Mouse (Mus musculus) gastrocnemius, adult 8-10 months (tissue): ENCODE data around the gene Snx14. TPM values are rescaled to one million over a fixed set of nuclear protein-coding genes. Genes with fewer than 3 reads are reported as not detected.
"Not testable (repeated sequence)": the region's sequence is repeated elsewhere in the genome, so short reads cannot be mapped to it uniquely, and the experiment has no call there.

Experiments
- DNase-seq, 2 experiments: peaks; one replicate each; pipeline ENCODE4 v3.0.0; 2022; ENCODE audit warnings: low spot score in 2 of 2
- total RNA-seq, 4 experiments: library from RNA; stranded (reverse); gene quantifications; 2 replicates each; pipeline ENCODE4 v1.2.4; 2022

Gene Snx14
- total RNA-seq = 10 to 100 TPM; 11.6 to 15.4 (median 13.9) TPM

DNA sequence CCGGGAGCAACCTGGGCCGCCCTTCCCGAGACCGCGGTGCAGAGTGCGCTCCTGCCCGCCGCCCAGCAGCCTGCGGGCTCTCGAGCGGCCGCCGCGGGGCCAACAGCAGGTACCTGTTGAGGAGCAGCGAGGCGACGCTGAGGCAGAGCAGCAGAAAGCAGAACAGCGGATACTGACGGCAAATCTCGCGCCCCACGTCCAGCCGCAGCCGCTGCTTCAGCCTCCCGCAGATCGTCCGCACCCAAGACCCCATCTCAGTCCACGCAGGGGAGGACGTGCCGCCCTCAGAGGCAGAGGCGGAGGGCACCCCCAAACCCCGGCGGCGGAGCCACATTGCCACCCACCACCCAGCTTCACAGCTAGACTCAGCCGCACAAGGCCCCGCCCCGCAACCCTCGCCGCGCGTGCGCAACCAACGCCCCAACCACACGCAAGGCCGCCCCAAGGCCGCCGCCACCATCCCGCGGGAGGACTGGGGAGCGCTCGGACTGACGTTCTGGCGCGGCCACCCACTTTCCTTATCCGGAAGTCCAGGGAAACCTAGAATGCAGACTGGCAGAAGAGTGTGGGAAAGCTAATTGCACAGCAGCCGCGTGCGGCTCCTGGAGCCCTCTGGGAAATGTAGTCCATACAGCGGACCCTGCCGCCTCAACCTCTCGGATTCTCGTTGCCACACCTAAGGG, at the start of gene Snx14:
TSS of gene Snx14 (minus strand) at position 404 of the 683 bp plus-strand sequence.
- DNase-seq = peak; percentile 95

- no peak for DNase-seq
These were observed 45.8 kb upstream of the Snx14 start for GRCm38 (mm10) chr9:88484531-88484930.

GRCm38 (mm10) chr9:88482829-88483396, 44.2 kb upstream of the Snx14 start:
- DNase-seq = peak in 1 of 2 experiments; percentile 80

GRCm38 (mm10) chr9:88482230-88482828, 43.6 kb upstream of the Snx14 start, which contains the start of gene Syncrip:
Syncrip (minus strand) TSS chr9:88482574.
- DNase-seq = peak; percentile 89 to 91

DNA sequence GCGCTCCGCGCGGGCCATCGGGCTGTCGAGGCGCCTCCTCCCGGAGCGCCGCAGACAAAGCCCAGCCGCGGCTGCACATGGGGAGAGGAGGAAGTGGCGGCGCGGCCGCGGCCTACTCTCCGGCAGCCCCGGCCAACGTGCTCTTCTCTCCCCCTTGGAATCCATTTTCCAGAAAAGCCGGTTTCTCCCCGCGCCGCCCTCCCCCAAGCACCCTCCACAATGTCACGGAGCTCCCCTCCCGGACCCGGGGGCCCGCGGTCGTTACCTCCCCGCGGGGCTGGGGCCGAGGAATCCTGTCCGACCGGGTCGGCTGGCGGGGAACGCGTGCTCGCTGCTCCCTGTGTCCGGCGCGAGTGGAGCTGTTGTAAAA, 43.0 kb upstream of the Snx14 start:
- DNase-seq = peak in 1 of 2 experiments; percentile 5

DNA sequence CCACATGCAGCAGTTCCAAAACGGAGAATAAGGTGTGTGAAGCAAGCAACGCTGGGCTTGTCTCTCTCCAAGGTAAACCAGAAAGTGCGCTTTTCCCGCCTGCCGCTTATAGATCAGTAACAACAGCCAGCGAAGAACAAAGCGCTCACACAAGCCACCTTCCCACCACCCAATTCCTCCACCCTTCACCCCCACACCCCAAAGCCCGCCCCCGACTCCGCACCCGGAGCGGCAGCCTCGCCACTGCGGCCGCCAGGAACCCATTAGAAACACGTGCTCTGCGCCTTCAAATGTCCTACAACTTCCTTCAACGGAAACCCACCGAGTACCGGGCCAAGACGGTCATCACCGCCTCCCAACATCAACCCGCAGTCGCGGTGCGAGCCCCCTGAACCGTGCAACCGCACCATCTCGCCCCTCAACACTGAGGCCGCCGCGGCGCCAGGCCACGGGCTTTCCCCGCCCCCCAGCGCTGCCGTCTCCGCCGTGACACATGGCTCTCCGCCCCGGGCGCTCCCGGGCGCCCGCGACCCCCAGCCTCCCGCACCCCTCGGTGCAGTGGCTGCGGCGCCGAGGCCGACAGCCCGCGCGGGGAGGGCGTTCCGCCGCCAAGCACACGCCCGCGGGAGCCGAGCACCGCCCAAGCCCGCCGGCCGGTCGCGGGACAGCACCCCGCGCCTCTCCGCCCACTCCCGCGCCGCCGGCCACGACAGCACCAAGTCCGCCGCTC, 42.5 kb upstream of the Snx14 start:
- peak; percentile 8 to 25 for DNase-seq

DNA sequence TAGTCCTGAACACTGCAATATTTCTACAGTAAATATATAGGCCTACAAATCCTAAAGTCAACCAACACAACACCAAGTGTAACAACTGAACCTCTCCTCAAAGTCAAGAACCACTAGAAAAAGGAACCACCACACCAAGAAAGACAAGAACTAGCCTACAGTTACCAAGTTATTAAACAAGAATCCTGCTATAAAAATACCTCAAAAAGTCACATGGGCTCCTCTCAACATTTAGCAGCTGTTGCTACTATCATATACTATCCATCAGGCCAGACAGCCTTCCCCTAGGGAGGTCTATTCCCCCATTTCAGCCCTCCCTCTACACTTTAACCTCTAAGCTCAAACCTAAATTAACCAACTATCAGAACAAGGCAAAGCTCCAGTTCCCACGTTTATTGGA, 41.4 kb upstream of the Snx14 start:
- no peak for DNase-seq

DNA sequence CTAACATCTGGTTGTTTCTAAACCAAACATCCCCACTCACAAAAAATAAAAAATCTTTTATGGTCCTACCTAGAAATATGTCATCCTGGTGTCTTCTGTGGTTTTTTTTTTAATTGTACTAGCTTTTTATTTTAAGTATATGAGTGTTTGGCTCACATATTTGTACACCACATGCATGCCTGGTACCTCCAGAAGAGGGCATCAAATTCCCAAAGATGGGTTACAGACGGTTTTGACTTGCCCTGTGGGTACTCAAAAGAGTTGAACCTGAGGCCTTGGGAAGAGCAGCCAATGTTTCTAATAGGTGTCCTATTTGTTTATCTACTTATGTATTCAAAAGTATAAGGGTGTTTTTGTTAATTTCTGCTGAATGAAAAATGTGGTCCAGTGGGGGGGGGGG, 37.4 kb upstream of the Snx14 start:
- DNase-seq = no peak

GRCm38 (mm10) chr9:88461017-88461416, 22.3 kb upstream of the Snx14 start:
- not testable (repeated sequence) for DNase-seq

DNA sequence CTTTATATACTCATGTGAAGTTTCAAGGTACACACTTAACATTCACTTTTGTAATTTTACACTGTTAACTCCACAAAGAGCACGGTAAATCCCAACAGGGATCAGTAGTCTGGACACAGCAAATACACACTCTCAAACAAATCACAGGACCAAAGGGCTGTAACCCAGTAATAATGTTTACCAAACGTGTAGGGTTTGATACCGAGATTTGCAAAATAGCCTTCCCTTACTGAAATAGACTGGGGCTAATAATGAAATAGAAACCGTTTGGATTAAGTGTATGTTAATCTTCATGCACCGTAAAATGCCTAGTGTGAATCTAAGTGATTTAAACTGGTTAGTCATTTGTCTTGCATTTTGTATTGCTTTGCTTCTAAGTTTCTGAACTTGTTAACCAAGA, 1.2 kb upstream of the Snx14 start:
- DNase-seq = no peak

GRCm38 (mm10) chr9:88439238-88439600, 461 bp upstream of the Snx14 start:
- no peak for DNase-seq

DNA sequence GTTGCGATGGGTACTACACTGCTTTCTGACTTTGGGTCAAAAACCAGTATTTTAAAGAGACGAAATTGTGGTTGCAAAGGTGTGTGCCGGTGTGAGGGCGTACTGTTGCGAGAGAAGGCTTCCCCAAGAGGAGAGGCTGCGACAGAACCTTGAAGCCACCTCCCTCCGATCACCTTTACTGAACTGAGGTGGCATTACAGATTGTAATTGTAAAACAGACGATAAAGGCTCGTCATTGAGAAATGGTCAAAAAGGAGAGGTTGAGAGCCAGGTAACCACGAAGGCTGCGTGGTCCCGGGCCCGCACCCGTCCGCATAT, 562 bp downstream of the Snx14 start:
- no peak for DNase-seq

DNA sequence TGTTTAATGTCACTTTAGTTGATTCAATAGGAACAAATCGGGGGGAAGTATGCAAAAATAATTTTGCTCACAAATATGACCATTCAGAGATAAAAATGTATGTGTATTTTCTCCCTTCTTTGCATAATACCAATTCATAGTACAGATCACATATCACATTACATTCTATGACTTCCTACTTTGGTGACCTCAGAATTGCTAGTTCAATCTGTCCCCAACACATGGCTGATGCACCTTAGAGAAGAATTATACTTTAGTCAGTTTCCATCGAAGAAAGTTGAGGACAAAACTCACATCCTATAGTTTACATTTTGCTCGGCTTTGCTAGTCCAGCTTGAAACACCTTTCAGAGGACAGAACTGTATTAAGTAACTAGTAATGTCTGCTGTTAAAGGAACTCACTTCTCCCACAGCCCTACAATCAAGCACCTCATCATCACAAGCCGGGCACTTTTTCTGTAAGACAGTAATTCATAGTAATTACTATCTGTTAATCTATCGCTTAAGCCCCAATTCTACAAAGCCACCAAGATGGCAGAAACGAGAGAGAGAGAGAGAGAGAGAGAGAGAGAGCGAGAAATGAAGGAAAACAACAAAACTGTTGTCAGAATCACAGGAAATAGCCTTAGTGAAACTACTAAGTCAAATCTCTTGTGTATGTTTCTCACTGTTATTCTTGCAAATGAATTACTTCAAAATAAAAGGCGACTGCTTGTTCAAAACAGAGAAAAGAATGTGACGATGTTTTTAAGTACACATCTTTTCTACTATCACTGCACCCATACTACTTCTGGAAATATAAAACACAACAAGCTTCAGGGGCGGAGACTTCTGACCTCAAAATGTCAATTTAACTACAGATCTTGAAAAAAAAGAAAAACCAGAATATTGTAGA, 1.2 kb downstream of the Snx14 start:
- no peak for DNase-seq

DNA sequence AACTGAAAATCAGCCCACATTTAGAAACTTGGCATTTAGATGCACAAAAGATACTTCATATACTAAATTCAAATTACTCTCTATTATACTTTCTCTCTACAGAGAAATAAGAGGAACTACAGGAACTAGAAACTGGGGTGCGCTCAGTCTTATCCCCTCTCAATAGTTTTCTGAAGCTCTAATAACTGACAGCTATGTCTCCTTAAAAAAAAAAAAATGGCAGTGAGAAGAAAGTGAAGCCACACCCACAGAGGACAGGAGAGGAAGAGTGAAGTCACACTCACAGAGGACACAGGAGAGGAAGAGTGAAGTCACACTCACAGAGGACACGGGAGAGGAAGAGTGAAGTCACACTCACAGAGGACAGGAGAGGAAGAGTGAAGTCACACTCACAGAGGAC, 14.4 kb downstream of the Snx14 start:
- DNase-seq = no peak

GRCm38 (mm10) chr9:88422428-88422827, 16.3 kb downstream of the Snx14 start:
- no peak for DNase-seq

GRCm38 (mm10) chr9:88416752-88417151, 22.0 kb downstream of the Snx14 start:
- no peak for DNase-seq

GRCm38 (mm10) chr9:88409978-88410377, 28.8 kb downstream of the Snx14 start:
- DNase-seq = no peak

DNA sequence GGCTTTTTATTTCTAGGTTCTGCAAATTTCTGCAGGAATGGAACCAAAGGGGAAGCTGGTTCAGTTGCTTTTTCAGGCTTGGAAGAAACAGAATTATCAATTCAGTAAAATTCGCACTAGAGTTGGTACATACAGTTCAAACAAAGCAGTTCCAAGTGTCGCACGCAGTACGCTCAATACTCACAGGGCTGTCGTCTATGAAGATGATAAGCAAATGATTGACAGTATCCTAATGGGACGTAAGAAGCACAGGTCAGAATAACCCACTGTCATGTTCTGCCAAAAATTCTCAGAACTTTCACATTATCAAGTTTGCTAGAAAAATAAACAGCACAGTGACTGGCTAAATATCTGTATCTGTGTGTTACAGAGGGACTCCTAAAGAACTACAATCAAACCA, 34.2 kb downstream of the Snx14 start:
- no peak for DNase-seq

- no peak for DNase-seq
These were observed 34.7 kb downstream of the Snx14 start for GRCm38 (mm10) chr9:88404088-88404487.

DNA sequence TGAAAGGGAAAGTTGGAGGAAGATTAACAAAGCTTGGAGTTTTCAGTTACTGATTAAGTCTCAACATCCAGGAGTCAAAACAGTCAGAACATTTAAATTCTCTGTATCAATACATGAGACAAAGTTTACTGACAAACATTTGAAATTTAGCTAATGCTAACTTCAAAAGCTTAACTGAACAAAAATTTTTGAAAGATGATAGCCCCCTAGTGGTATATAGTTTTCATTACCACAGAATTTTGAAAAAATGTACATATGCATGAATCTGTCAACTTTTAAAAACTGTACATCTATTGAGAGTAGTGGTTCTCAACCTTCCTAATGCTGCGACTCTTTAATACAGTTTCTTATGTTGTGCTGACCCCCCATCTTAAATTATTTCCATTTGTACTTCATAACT, 40.3 kb downstream of the Snx14 start:
- DNase-seq = no peak

GRCm38 (mm10) chr9:88394852-88395251, 43.9 kb downstream of the Snx14 start:
- no peak for DNase-seq
